Mouse (Mus musculus) brain, embryonic 14.5 days (tissue): Measurements from ENCODE around the gene Bud13.

Source experiments
- CTCF ChIP-seq: fragments of 200-500 bp; IDR thresholded peaks from 2 replicates; pipeline ENCODE4 v1.5.1; 2012; ENCODE audit warnings: inconsistent platforms, mild to moderate bottlenecking, moderate library complexity, borderline replicate concordance; ENCODE audit not compliant: insufficient read depth, insufficient read length; ENCODE audit errors: extremely low read depth
- POLR2A ChIP-seq: fragments of 200-500 bp; IDR thresholded peaks from 2 replicates; pipeline ENCODE4 v1.6.1; 2012; ENCODE audit warnings: mild to moderate bottlenecking, inconsistent platforms, borderline replicate concordance; ENCODE audit not compliant: poor library complexity, insufficient read depth, insufficient read length, severe bottlenecking; ENCODE audit errors: extremely low read depth

GRCm38 (mm10) chr9:46314507-46314906 lies 31.7 kb downstream of the Bud13 start:
- TF ChIP-seq CTCF (peak; percentile 95), POLR2A (no peak)
